ENCODE assay signal across 10 mouse cellular contexts in genomic region chr10:127825386-127825785, GRCm38 (mm10). TPM values are rescaled to one million over a fixed set of nuclear protein-coding genes. Genes with fewer than 3 reads are reported as not detected.
DNase-seq lines count a peak whose midpoint lies in the region; TF ChIP-seq lines count a peak whose summit lies in the region.
"Had no signal": no experiment of that assay in that cellular context is flagged by ENCODE, and none has a peak within 500 bp of the region (broad histone marks: within the 10 kb centered on the region; RNA-seq: fewer than 3 reads in every experiment).

No protein-coding gene starts in this region.

- no peak overlapping the region for H3K27ac ChIP-seq in heart, embryonic 10.5 days
- H3K27ac ChIP-seq in embryonic fibroblast, embryonic 13.5 days (ENCODE audit: insufficient read depth, low read length) = no peak overlapping the region
- H3K27ac ChIP-seq in testis, adult 2 months (ENCODE audit: control insufficient read depth, insufficient read depth, low read depth, low read length) = no peak overlapping the region
- H3K27ac ChIP-seq: hindbrain, embryonic 15.5 days had no signal

- no peaks in the 10 kb centered on the region for H3K27me3 ChIP-seq in heart, embryonic 10.5 days (ENCODE audit: insufficient read depth, poor library complexity, severe bottlenecking)
- no peaks in the 10 kb centered on the region for H3K27me3 ChIP-seq in testis, adult 2 months (ENCODE audit: control insufficient read depth, insufficient read depth, low read length)
- H3K27me3 ChIP-seq: hindbrain, embryonic 15.5 days had no signal

- peak; percentile 62; the same call in 1 of the 2 replicates for TF ChIP-seq CTCF in embryonic fibroblast, embryonic 13.5 days (IDR thresholded peaks at IDR 0.05; ENCODE audit: borderline replicate concordance, insufficient read depth, low read length)
- peak; percentile 45; the same call in 1 of the 2 replicates for TF ChIP-seq CTCF in testis, adult 2 months (IDR thresholded peaks at IDR 0.05; ENCODE audit: control insufficient read depth, insufficient read depth, insufficient replicate concordance, low read depth, low read length)

- peak; percentile 4 to 13 for DNase-seq in heart, adult 18-20 months
- no peak for DNase-seq in heart, embryonic 10.5 days (ENCODE audit: low spot score)
- peak; percentile 4 for DNase-seq in right cerebral cortex, postnatal 4 days
- DNase-seq in right cerebral cortex, adult 18-20 months = no peak
- DNase-seq in spleen, postnatal 36 days (ENCODE audit: low spot score in 2 of 2) = no peak
- DNase-seq in natural killer cell, adult 2 months (ENCODE audit: low spot score in 2 of 2) = no peak

- H3K36me3 ChIP-seq in heart, embryonic 10.5 days = no peaks in the 10 kb centered on the region
- no peaks in the 10 kb centered on the region for H3K36me3 ChIP-seq in testis, adult 2 months (ENCODE audit: control insufficient read depth, insufficient read depth, low read length)
- H3K36me3 ChIP-seq: hindbrain, embryonic 15.5 days had no signal

- H3K4me3 ChIP-seq in heart, embryonic 10.5 days = no peak overlapping the region
- H3K4me3 ChIP-seq in embryonic fibroblast, embryonic 13.5 days (ENCODE audit: insufficient read depth, low read length) = no peak overlapping the region
- peak overlapping the region; percentile 49 for H3K4me3 ChIP-seq in testis, adult 2 months (ENCODE audit: control insufficient read depth, low read depth, low read length)
- H3K4me3 ChIP-seq: hindbrain, embryonic 15.5 days had no signal

- no peak for TF ChIP-seq POLR2A in embryonic fibroblast, embryonic 13.5 days (IDR thresholded peaks at IDR 0.05; ENCODE audit: low read depth, low read length)
- TF ChIP-seq POLR2A in testis, adult 2 months (IDR thresholded peaks at IDR 0.05; ENCODE audit: control insufficient read depth, low read depth, low read length) = no peak

- no peaks in the 10 kb centered on the region for H3K4me1 ChIP-seq in heart, embryonic 10.5 days
- no peaks in the 10 kb centered on the region for H3K4me1 ChIP-seq in embryonic fibroblast, embryonic 13.5 days (ENCODE audit: control insufficient read depth, insufficient read depth, low read length)
- no peaks in the 10 kb centered on the region for H3K4me1 ChIP-seq in testis, adult 2 months (ENCODE audit: control insufficient read depth, insufficient read depth, low read length)
- H3K4me1 ChIP-seq: hindbrain, embryonic 15.5 days had no signal

- WGBS in heart, embryonic 10.5 days = 69% methylated on average over 6 of the region's 6 CpGs

- peaks cover 3% of the 10 kb centered on the region; the same call in 1 of the 2 replicates for H3K9me3 ChIP-seq in heart, embryonic 10.5 days

RNA-seq across cellular contexts. Expression of gene Rdh19, which starts 24.3 kb away (rescaled TPM):
- total RNA-seq in heart, adult 18-20 months (2021) = not detected
- polyA plus RNA-seq in heart, embryonic 10.5 days (2016; fragmentation: Nextera tagmentation; extraction: Ambion mirVana) = not detected in 2 replicates
- not detected in 2 replicates for polyA plus RNA-seq in embryonic fibroblast, embryonic 13.5 days (2011; ENCODE audit: insufficient read length, low read depth, missing spikeins)
- not detected in 2 replicates for polyA plus RNA-seq in testis, adult 2 months (2012; rRNA removed)
- total RNA-seq: adrenal gland, adult 18-20 months had no signal
- polyA plus RNA-seq: hindbrain, embryonic 15.5 days had no signal

RNA-seq across cellular contexts. Expression of gene Rdh16, which starts 24.4 kb away (rescaled TPM):
- under 1 TPM in 1 of 2 experiments, not detected in 1; 0.10 TPM for total RNA-seq in heart, adult 18-20 months (2021)
- polyA plus RNA-seq in heart, embryonic 10.5 days (2016; fragmentation: Nextera tagmentation; extraction: Ambion mirVana) = not detected in 2 replicates
- 0.18 TPM in 1 of 2 replicates, not detected in the other for polyA plus RNA-seq in embryonic fibroblast, embryonic 13.5 days (2011; ENCODE audit: insufficient read length, low read depth, missing spikeins)
- polyA plus RNA-seq in testis, adult 2 months (2012; rRNA removed) = 0.04 TPM in 2 replicates
- polyA plus RNA-seq: hindbrain, embryonic 15.5 days had no signal

RNA-seq across cellular contexts. Expression of gene Rdh16f2, which starts 40.9 kb away (rescaled TPM):
- total RNA-seq in heart, adult 18-20 months (2021) = not detected
- polyA plus RNA-seq in heart, embryonic 10.5 days (2016; fragmentation: Nextera tagmentation; extraction: Ambion mirVana) = not detected in 2 replicates
- not detected in 2 replicates for polyA plus RNA-seq in embryonic fibroblast, embryonic 13.5 days (2011; ENCODE audit: insufficient read length, low read depth, missing spikeins)
- polyA plus RNA-seq in testis, adult 2 months (2012; rRNA removed) = 0.23 and 0.26 TPM in 2 replicates
- polyA plus RNA-seq: hindbrain, embryonic 15.5 days had no signal

RNA-seq across cellular contexts. Expression of gene Rdh9, which starts 49.2 kb away (rescaled TPM):
- not detected for total RNA-seq in heart, adult 18-20 months (2021)
- polyA plus RNA-seq in heart, embryonic 10.5 days (2016; fragmentation: Nextera tagmentation; extraction: Ambion mirVana) = 0.06 and 0.19 TPM in 2 replicates
- polyA plus RNA-seq in embryonic fibroblast, embryonic 13.5 days (2011; ENCODE audit: insufficient read length, low read depth, missing spikeins) = 0.76 and 0.78 TPM in 2 replicates
- 0.11 and 0.23 TPM in 2 replicates for polyA plus RNA-seq in testis, adult 2 months (2012; rRNA removed)

Comparison
In these comparisons a context has a peak if more than half of its experiments do, and no peak if none do; other contexts are left out.
1. DNase-seq: peak in heart, adult 18-20 months (2 of 2) and right cerebral cortex, postnatal 4 days (single experiment); none in heart, embryonic 10.5 days (single experiment), right cerebral cortex, adult 18-20 months (single experiment), spleen, postnatal 36 days (0 of 2) and natural killer cell, adult 2 months (0 of 2).